Mouse (Mus musculus): Measurements from ENCODE around the gene Aloxe3. TPM values are rescaled to one million over a fixed set of nuclear protein-coding genes. Genes with fewer than 3 reads are reported as not detected.

The Aloxe3 gene
- total and polyA plus RNA-seq, 3 experiments: 0.13 TPM; not detected in 2

GRCm38 (mm10) chr11:69192840-69193239, 67.1 kb downstream of the Aloxe3 start (continued):
- TF ChIP-seq NRF1 (IDR thresholded peaks at IDR 0.05; ENCODE audit: insufficient read depth, low read depth, low read length, poor library complexity, severe bottlenecking) (no peak), POLR2AphosphoS2 (IDR thresholded peaks at IDR 0.05; ENCODE audit: low read length) (no peak), CTCF (IDR thresholded peaks at IDR 0.05 in 2 of 3, conservative IDR thresholded peaks at IDR 0.05 in 1 of 3; ENCODE audit: control insufficient read depth in 1 of 3, insufficient read depth in 1 of 3, low read depth in 2 of 3, low read length in 3 of 3, poor library complexity in 1 of 3, severe bottlenecking in 1 of 3) (peak; percentile 71 to 88 (median 72)), ZC3H11A (IDR thresholded peaks at IDR 0.05; ENCODE audit: low read depth, low read length) (peak; percentile 55; the same call in 1 of the 2 replicates), ZNF384 (IDR thresholded peaks at IDR 0.05; ENCODE audit: low read depth, low read length) (no peak), ETS1 (IDR thresholded peaks at IDR 0.05; ENCODE audit: low read depth, low read length) (no peak), HCFC1 (IDR thresholded peaks at IDR 0.05; ENCODE audit: low read depth, low read length) (no peak), POLR2A (IDR thresholded peaks at IDR 0.05; ENCODE audit: control insufficient read depth in 1 of 2, insufficient read depth in 1 of 2, low read depth in 1 of 2, low read length in 2 of 2, poor library complexity in 1 of 2) (no peak)

- H3K36me3 ChIP-seq (ENCODE audit: control insufficient read depth in 1 of 2, insufficient read depth in 2 of 2, low read length in 2 of 2): no peaks in the 10 kb centered on the region
- H3K4me3 ChIP-seq (ENCODE audit: control insufficient read depth in 1 of 2, insufficient read depth in 1 of 2, low read depth in 2 of 2, low read length in 2 of 2): no peak overlapping the region
- TF ChIP-seq ZC3H11A (IDR thresholded peaks at IDR 0.05; ENCODE audit: low read depth, low read length) (no peak), USF1 (IDR thresholded peaks at IDR 0.05; ENCODE audit: low read depth, low read length) (no peak), GABPA (IDR thresholded peaks at IDR 0.05; ENCODE audit: low read depth, low read length) (no peak), CTCF (IDR thresholded peaks at IDR 0.05 in 2 of 3, conservative IDR thresholded peaks at IDR 0.05 in 1 of 3; ENCODE audit: control insufficient read depth in 1 of 3, insufficient read depth in 1 of 3, low read depth in 2 of 3, low read length in 3 of 3, poor library complexity in 1 of 3, severe bottlenecking in 1 of 3) (peak in 1 of 3 experiments; percentile 9; a peak in 1 of 6 replicates), TAL1 (IDR thresholded peaks at IDR 0.05; ENCODE audit: low read length) (no peak)
- H3K4me1 ChIP-seq (ENCODE audit: control insufficient read depth in 1 of 2, insufficient read depth in 2 of 2, low read length in 2 of 2): no peaks in the 10 kb centered on the region
- no peaks in the 10 kb centered on the region for H3K79me2 ChIP-seq (ENCODE audit: control insufficient read depth, insufficient read depth, low read length, poor library complexity)
- H3K27me3 ChIP-seq (ENCODE audit: control insufficient read depth in 1 of 2, insufficient read depth in 2 of 2, low read length in 2 of 2): peaks cover 16 to 19% of the 10 kb centered on the region in 2 experiments
- H3K9me3 ChIP-seq (replicated peaks; ENCODE audit: insufficient read depth, low read length): no peaks in the 10 kb centered on the region
- DNase-seq (ENCODE audit: low read depth, low spot score): no peak
- H3K9ac ChIP-seq (ENCODE audit: control insufficient read depth, low read depth, low read length, poor library complexity, severe bottlenecking): no peak overlapping the region
- no peak overlapping the region for H3K27ac ChIP-seq (ENCODE audit: control insufficient read depth, low read depth, low read length)
These were observed 71.1 kb downstream of the Aloxe3 start for GRCm38 (mm10) chr11:69196766-69197165.

- no peaks in the 10 kb centered on the region for H3K79me2 ChIP-seq (ENCODE audit: control insufficient read depth, insufficient read depth, low read length, poor library complexity)
- no peaks in the 10 kb centered on the region for H3K36me3 ChIP-seq (ENCODE audit: control insufficient read depth in 1 of 2, insufficient read depth in 2 of 2, low read length in 2 of 2)
- H3K4me3 ChIP-seq (ENCODE audit: control insufficient read depth in 1 of 2, insufficient read depth in 1 of 2, low read depth in 2 of 2, low read length in 2 of 2): no peak overlapping the region
- peaks cover 16 to 20% of the 10 kb centered on the region in 2 experiments for H3K27me3 ChIP-seq (ENCODE audit: control insufficient read depth in 1 of 2, insufficient read depth in 2 of 2, low read length in 2 of 2)
- DNase-seq (ENCODE audit: low read depth, low spot score): no peak
- no peak overlapping the region for H3K27ac ChIP-seq (ENCODE audit: control insufficient read depth, low read depth, low read length)
- H3K4me1 ChIP-seq (ENCODE audit: control insufficient read depth in 1 of 2, insufficient read depth in 2 of 2, low read length in 2 of 2): no peaks in the 10 kb centered on the region
- H3K9me3 ChIP-seq (replicated peaks; ENCODE audit: insufficient read depth, low read length): no peaks in the 10 kb centered on the region
- TF ChIP-seq POLR2AphosphoS2 (IDR thresholded peaks at IDR 0.05; ENCODE audit: low read length) (no peak), USF2 (IDR thresholded peaks at IDR 0.05; ENCODE audit: borderline replicate concordance in 1 of 2, insufficient read depth in 1 of 2, low read depth in 1 of 2, low read length in 2 of 2) (no peak), BHLHE40 (IDR thresholded peaks at IDR 0.05; ENCODE audit: borderline replicate concordance, low read depth, low read length) (no peak), MAZ (IDR thresholded peaks at IDR 0.05; ENCODE audit: low read depth, low read length) (no peak), GABPA (IDR thresholded peaks at IDR 0.05; ENCODE audit: low read depth, low read length) (no peak), MAFK (IDR thresholded peaks at IDR 0.05; ENCODE audit: borderline replicate concordance, low read depth, low read length) (no peak), ZKSCAN1 (IDR thresholded peaks at IDR 0.05; ENCODE audit: low read depth, low read length) (no peak), HCFC1 (IDR thresholded peaks at IDR 0.05; ENCODE audit: low read depth, low read length) (no peak), NRF1 (IDR thresholded peaks at IDR 0.05; ENCODE audit: insufficient read depth, low read depth, low read length, poor library complexity, severe bottlenecking) (no peak)
- H3K9ac ChIP-seq (ENCODE audit: control insufficient read depth, low read depth, low read length, poor library complexity, severe bottlenecking): no peak overlapping the region
These were observed 71.5 kb downstream of the Aloxe3 start for GRCm38 (mm10) chr11:69197194-69197593.
